Mouse (Mus musculus): Measurements from ENCODE around the gene Zfp36l2. TPM values are rescaled to one million over a fixed set of nuclear protein-coding genes. Genes with fewer than 3 reads are reported as not detected.

Gene Zfp36l2
- polyA plus RNA-seq, 1 experiment from 2014 or later, result 22.5 TPM

DNA sequence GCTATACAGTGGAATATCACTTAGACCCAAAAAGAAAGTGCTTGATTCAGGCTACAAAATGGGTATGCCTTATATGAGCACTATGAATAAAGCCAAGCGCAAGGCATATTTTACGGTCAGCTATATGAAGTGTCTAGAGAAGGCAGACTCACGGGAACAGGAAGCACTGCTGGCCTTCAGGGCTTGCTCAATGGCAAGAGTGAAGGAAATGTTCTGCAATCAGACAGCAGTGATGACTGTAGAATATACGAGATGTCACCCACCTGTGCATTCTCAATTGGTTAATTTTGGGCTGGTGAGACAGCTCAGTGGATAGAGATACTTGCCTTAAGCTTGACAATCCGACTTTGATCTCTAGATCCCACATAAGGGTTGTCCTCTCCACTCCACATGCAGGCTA is 13.4 kb upstream of the Zfp36l2 start:
- Histone ChIP-seq H3K9me3 (ENCODE audit: control insufficient read depth, low read length) (no peaks in the 10 kb centered on the region), H3K4me3 (ENCODE audit: low read length) (no peak overlapping the region), H3K4me1 (ENCODE audit: control insufficient read depth, insufficient read depth, low read length) (peaks cover 23% of the 10 kb centered on the region), H3K27me3 (ENCODE audit: control insufficient read depth, insufficient read depth, low read length) (no peaks in the 10 kb centered on the region), H3K4me2 (replicated peaks; ENCODE audit: low read depth, low read length) (no peak overlapping the region), H3K36me3 (ENCODE audit: control insufficient read depth, insufficient read depth, low read length) (0 out of 2 replicates have a peak, but pooled peaks cover 2% of the 10 kb centered on the region), H3K9ac (ENCODE audit: low read depth, low read length) (no peak overlapping the region), H3K27ac (ENCODE audit: low read depth, low read length) (no peak overlapping the region)
- 91% methylated on average over 5 of the region's 5 CpGs for WGBS
- ATAC-seq (ENCODE audit: low FRiP score, low TSS enrichment), result no peak

- ATAC-seq (ENCODE audit: low FRiP score, low TSS enrichment), result peak; percentile 85
- Histone ChIP-seq H3K4me2 (replicated peaks; ENCODE audit: low read depth, low read length) (no peak overlapping the region), H3K4me3 (ENCODE audit: low read length) (no peak overlapping the region), H3K4me1 (ENCODE audit: control insufficient read depth, insufficient read depth, low read length) (peaks cover 20% of the 10 kb centered on the region), H3K9ac (ENCODE audit: low read depth, low read length) (no peak overlapping the region), H3K9me3 (ENCODE audit: control insufficient read depth, low read length) (no peaks in the 10 kb centered on the region), H3K27ac (ENCODE audit: low read depth, low read length) (peak overlapping the region; percentile 17; the same call in 1 of the 2 replicates), H3K27me3 (ENCODE audit: control insufficient read depth, insufficient read depth, low read length) (no peaks in the 10 kb centered on the region), H3K36me3 (ENCODE audit: control insufficient read depth, insufficient read depth, low read length) (0 out of 2 replicates have a peak, but pooled peaks cover 2% of the 10 kb centered on the region)
- 17% methylated on average over 4 of the region's 4 CpGs for WGBS
Measured at GRCm38 (mm10) chr17:84197912-84198344, 10.2 kb upstream of the Zfp36l2 start.

- Histone ChIP-seq H3K27me3 (ENCODE audit: control insufficient read depth, insufficient read depth, low read length) (no peaks in the 10 kb centered on the region), H3K9me3 (ENCODE audit: control insufficient read depth, low read length) (no peaks in the 10 kb centered on the region), H3K36me3 (ENCODE audit: control insufficient read depth, insufficient read depth, low read length) (peaks cover 15% of the 10 kb centered on the region), H3K4me3 (ENCODE audit: low read length) (no peak overlapping the region), H3K27ac (ENCODE audit: low read depth, low read length) (no peak overlapping the region), H3K4me2 (replicated peaks; ENCODE audit: low read depth, low read length) (no peak overlapping the region), H3K9ac (ENCODE audit: low read depth, low read length) (no peak overlapping the region), H3K4me1 (ENCODE audit: control insufficient read depth, insufficient read depth, low read length) (peaks cover 19% of the 10 kb centered on the region)
- ATAC-seq (ENCODE audit: low FRiP score, low TSS enrichment), result no peak
Measured at GRCm38 (mm10) chr17:84196329-84196728, 8.6 kb upstream of the Zfp36l2 start.

DNA sequence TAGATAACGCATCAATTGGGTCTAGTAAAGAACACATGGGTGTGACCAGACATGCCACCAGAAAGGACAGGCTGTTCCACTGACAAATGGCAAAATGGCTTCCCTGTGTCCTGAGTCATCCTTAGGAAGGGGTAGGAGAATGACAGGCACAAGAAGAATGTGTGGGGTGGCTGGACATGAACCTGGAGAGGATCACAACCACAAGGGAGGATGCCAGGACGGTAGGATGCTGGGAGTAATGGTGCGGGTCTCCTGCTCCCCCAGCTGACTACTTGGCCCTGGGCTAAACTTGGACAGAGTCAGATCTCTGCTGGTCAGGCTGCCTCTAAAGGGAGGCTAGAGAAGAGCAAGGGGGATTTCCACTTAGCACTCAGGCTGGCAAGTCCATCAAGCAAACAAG is 8.1 kb upstream of the Zfp36l2 start:
- 70% methylated on average over 3 of the region's 3 CpGs for WGBS
- no peak for ATAC-seq (ENCODE audit: low FRiP score, low TSS enrichment)
- Histone ChIP-seq H3K9me3 (ENCODE audit: control insufficient read depth, low read length) (no peaks in the 10 kb centered on the region), H3K36me3 (ENCODE audit: control insufficient read depth, insufficient read depth, low read length) (peaks cover 15% of the 10 kb centered on the region), H3K9ac (ENCODE audit: low read depth, low read length) (no peak overlapping the region), H3K27ac (ENCODE audit: low read depth, low read length) (no peak overlapping the region), H3K4me2 (replicated peaks; ENCODE audit: low read depth, low read length) (no peak overlapping the region), H3K4me3 (ENCODE audit: low read length) (no peak overlapping the region), H3K27me3 (ENCODE audit: control insufficient read depth, insufficient read depth, low read length) (no peaks in the 10 kb centered on the region), H3K4me1 (ENCODE audit: control insufficient read depth, insufficient read depth, low read length) (peaks cover 19% of the 10 kb centered on the region)

GRCm38 (mm10) chr17:84195003-84195395 is 7.3 kb upstream of the Zfp36l2 start:
- ATAC-seq (ENCODE audit: low FRiP score, low TSS enrichment), result no peak
- Histone ChIP-seq H3K4me1 (ENCODE audit: control insufficient read depth, insufficient read depth, low read length) (peaks cover 24% of the 10 kb centered on the region), H3K27ac (ENCODE audit: low read depth, low read length) (0 out of 2 replicates have a peak overlapping the region, but pooled peaks have one; percentile 2), H3K27me3 (ENCODE audit: control insufficient read depth, insufficient read depth, low read length) (no peaks in the 10 kb centered on the region), H3K9ac (ENCODE audit: low read depth, low read length) (no peak overlapping the region), H3K36me3 (ENCODE audit: control insufficient read depth, insufficient read depth, low read length) (peaks cover 18% of the 10 kb centered on the region), H3K4me2 (replicated peaks; ENCODE audit: low read depth, low read length) (no peak overlapping the region), H3K4me3 (ENCODE audit: low read length) (no peak overlapping the region), H3K9me3 (ENCODE audit: control insufficient read depth, low read length) (no peaks in the 10 kb centered on the region)
- WGBS, result 24% methylated on average over 4 of the region's 4 CpGs

- WGBS, result 75% methylated on average over 4 of the region's 4 CpGs
- Histone ChIP-seq H3K9me3 (ENCODE audit: control insufficient read depth, low read length) (no peaks in the 10 kb centered on the region), H3K9ac (ENCODE audit: low read depth, low read length) (no peak overlapping the region), H3K4me2 (replicated peaks; ENCODE audit: low read depth, low read length) (no peak overlapping the region), H3K36me3 (ENCODE audit: control insufficient read depth, insufficient read depth, low read length) (peaks cover 16% of the 10 kb centered on the region), H3K27ac (ENCODE audit: low read depth, low read length) (0 out of 2 replicates have a peak overlapping the region, but pooled peaks have one; percentile 2), H3K4me3 (ENCODE audit: low read length) (no peak overlapping the region), H3K27me3 (ENCODE audit: control insufficient read depth, insufficient read depth, low read length) (no peaks in the 10 kb centered on the region), H3K4me1 (ENCODE audit: control insufficient read depth, insufficient read depth, low read length) (peaks cover 28% of the 10 kb centered on the region)
- ATAC-seq (ENCODE audit: low FRiP score, low TSS enrichment), result no peak
Measured at GRCm38 (mm10) chr17:84194282-84195002, 6.7 kb upstream of the Zfp36l2 start.

GRCm38 (mm10) chr17:84193411-84193810 is 5.7 kb upstream of the Zfp36l2 start:
- Histone ChIP-seq H3K27ac (ENCODE audit: low read depth, low read length) (no peak overlapping the region), H3K4me2 (replicated peaks; ENCODE audit: low read depth, low read length) (no peak overlapping the region), H3K27me3 (ENCODE audit: control insufficient read depth, insufficient read depth, low read length) (no peaks in the 10 kb centered on the region), H3K4me1 (ENCODE audit: control insufficient read depth, insufficient read depth, low read length) (peaks cover 35% of the 10 kb centered on the region), H3K9me3 (ENCODE audit: control insufficient read depth, low read length) (no peaks in the 10 kb centered on the region), H3K4me3 (ENCODE audit: low read length) (no peak overlapping the region), H3K36me3 (ENCODE audit: control insufficient read depth, insufficient read depth, low read length) (peaks cover 18% of the 10 kb centered on the region), H3K9ac (ENCODE audit: low read depth, low read length) (no peak overlapping the region)
- no peak for ATAC-seq (ENCODE audit: low FRiP score, low TSS enrichment)
- WGBS, result 93% methylated on average over 9 of the region's 9 CpGs

GRCm38 (mm10) chr17:84191946-84192345 is 4.2 kb upstream of the Zfp36l2 start:
- 93% methylated on average over 4 of the region's 4 CpGs for WGBS
- Histone ChIP-seq H3K27ac (ENCODE audit: low read depth, low read length) (no peak overlapping the region), H3K9ac (ENCODE audit: low read depth, low read length) (no peak overlapping the region)

DNA sequence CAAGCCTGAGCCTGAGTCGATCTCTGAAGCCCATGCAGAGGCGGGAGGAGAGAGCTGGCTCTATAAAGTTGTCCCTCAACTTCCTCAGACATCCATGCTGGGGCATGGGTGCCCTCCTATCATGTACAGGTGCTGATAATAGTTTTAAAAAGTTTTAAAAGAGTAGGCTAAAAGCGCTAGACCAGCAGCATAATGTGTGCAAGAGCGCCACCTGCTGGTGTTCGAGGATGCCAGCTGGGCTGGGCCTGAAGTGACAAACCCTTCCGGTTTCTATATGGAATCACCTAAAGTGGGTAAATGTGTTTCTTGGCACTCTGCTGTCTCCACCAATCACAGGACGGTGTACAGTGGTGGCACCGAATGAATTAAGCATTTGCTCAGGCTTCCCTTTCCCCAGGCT is 3.1 kb upstream of the Zfp36l2 start:
- Histone ChIP-seq H3K9ac (ENCODE audit: low read depth, low read length) (no peak overlapping the region), H3K36me3 (ENCODE audit: control insufficient read depth, insufficient read depth, low read length) (peaks cover 26% of the 10 kb centered on the region), H3K27ac (ENCODE audit: low read depth, low read length) (no peak overlapping the region), H3K4me2 (replicated peaks; ENCODE audit: low read depth, low read length) (no peak overlapping the region), H3K4me1 (ENCODE audit: control insufficient read depth, insufficient read depth, low read length) (peaks cover 28% of the 10 kb centered on the region), H3K9me3 (ENCODE audit: control insufficient read depth, low read length) (no peaks in the 10 kb centered on the region), H3K4me3 (ENCODE audit: low read length) (no peak overlapping the region), H3K27me3 (ENCODE audit: control insufficient read depth, insufficient read depth, low read length) (no peaks in the 10 kb centered on the region)
- 28% methylated on average over 8 of the region's 8 CpGs for WGBS
- no peak for ATAC-seq (ENCODE audit: low FRiP score, low TSS enrichment)

More at GRCm38 (mm10) chr17:84191946-84192345, 4.2 kb upstream of the Zfp36l2 start:
- ATAC-seq (ENCODE audit: low FRiP score, low TSS enrichment), result no peak
- Histone ChIP-seq H3K9me3 (ENCODE audit: control insufficient read depth, low read length) (no peaks in the 10 kb centered on the region), H3K4me1 (ENCODE audit: control insufficient read depth, insufficient read depth, low read length) (peaks cover 28% of the 10 kb centered on the region), H3K4me3 (ENCODE audit: low read length) (no peak overlapping the region), H3K36me3 (ENCODE audit: control insufficient read depth, insufficient read depth, low read length) (peaks cover 18% of the 10 kb centered on the region), H3K27me3 (ENCODE audit: control insufficient read depth, insufficient read depth, low read length) (no peaks in the 10 kb centered on the region), H3K4me2 (replicated peaks; ENCODE audit: low read depth, low read length) (no peak overlapping the region)
